Mouse (Mus musculus) bone marrow, adult 2 months (tissue): ENCODE measurements around the gene Ubxn6.

Experiments used
- CTCF ChIP-seq: fragments of 200-500 bp; IDR thresholded peaks from 2 replicates; pipeline ENCODE4 v1.5.1; 2011; ENCODE audit warnings: low read length, control low read depth; ENCODE audit not compliant: control insufficient read depth, insufficient read depth
- POLR2A ChIP-seq: fragments of 200-500 bp; IDR thresholded peaks from 2 replicates; pipeline ENCODE4 v1.6.1; 2011; ENCODE audit warnings: low read depth, mild to moderate bottlenecking, control low read depth, low read length, borderline replicate concordance; ENCODE audit not compliant: control insufficient read depth

DNA sequence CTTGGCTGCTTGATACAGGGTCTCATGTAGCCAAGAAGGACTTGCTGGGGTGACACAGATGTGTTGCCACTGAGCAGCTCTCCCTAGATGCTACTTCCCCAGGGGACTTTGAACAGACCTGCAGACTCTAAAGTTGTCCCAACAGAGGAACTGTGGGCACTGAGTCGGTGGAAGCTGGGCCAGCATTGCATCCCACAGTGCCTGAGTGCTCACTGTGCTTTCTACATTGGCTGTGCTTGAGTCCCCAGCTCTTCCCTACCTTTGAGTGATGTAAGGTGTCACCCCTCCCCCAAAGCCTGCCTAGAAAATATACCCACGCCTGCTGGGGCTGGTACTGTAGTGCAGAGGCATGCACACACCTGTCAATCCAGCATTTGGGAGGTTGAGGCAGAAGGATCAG is 32.9 kb upstream of the Ubxn6 start:
- TF ChIP-seq POLR2A (no peak), CTCF (no peak)
